Mouse (Mus musculus): ENCODE measurements around the gene Abcc10. TPM values are rescaled to one million over a fixed set of nuclear protein-coding genes. Genes with fewer than 3 reads are reported as not detected.

Gene Abcc10
- total RNA-seq, 2 experiments from 2014 or later: 5.3 to 5.4 TPM

GRCm38 (mm10) chr17:46259675-46260074 lies 68.5 kb downstream of the Abcc10 start:
- DNase-seq (ENCODE audit: low spot score in 2 of 2): no peak

GRCm38 (mm10) chr17:46258279-46259053 lies 69.7 kb downstream of the Abcc10 start:
- DNase-seq (ENCODE audit: low spot score in 2 of 2): no peak

GRCm38 (mm10) chr17:46255147-46255546 lies 73.0 kb downstream of the Abcc10 start:
- DNase-seq (ENCODE audit: low spot score in 2 of 2): no peak

- DNase-seq (ENCODE audit: low spot score in 2 of 2): peak; percentile 42 to 43
Observed at GRCm38 (mm10) chr17:46254106-46254505, 74.0 kb downstream of the Abcc10 start.

- peak; percentile 85 to 91 for DNase-seq (ENCODE audit: low spot score in 2 of 2)
Observed at GRCm38 (mm10) chr17:46253452-46254084, 74.6 kb downstream of the Abcc10 start, which contains the start of gene Lrrc73. Gene Lrrc73 (plus strand): TSS chr17:46253531.

Other genes starting within 250 kb of the Abcc10 start
- gene Mrps18a, start 217.4 kb downstream of the Abcc10 start, total RNA-seq (2021): 10 to 100 TPM; 65.9 to 69.3 TPM
- gene Rsph9, start 184.1 kb downstream of the Abcc10 start, total RNA-seq (2021): 1 to 10 TPM; 1.1 to 1.4 TPM
- 10 to 100 TPM; 15.7 to 17.6 TPM for gene Mad2l1bp, start 174.8 kb downstream of the Abcc10 start, total RNA-seq (2021)
- 10 to 100 TPM; 70.2 to 77.6 TPM for gene Gtpbp2, start 167.3 kb downstream of the Abcc10 start, total RNA-seq (2021)
- gene Polh, start 125.7 kb downstream of the Abcc10 start, total RNA-seq (2021): 10 to 100 TPM; 19.6 to 20.2 TPM
- gene Xpo5, start 125.6 kb downstream of the Abcc10 start, total RNA-seq (2021): 10 to 100 TPM; 23.0 to 26.8 TPM
- 10 to 100 TPM; 35.1 to 35.6 TPM for gene Polr1c, start 80.3 kb downstream of the Abcc10 start, total RNA-seq (2021)
- gene Yipf3, start 80.3 kb downstream of the Abcc10 start, total RNA-seq (2021): 10 to 100 TPM; 76.8 to 81.5 TPM
- 1 to 10 TPM in 1 of 2 experiments, under 1 TPM in 1; 0.73 to 1.1 TPM for gene Lrrc73, start 74.8 kb downstream of the Abcc10 start, total RNA-seq (2021)
- 10 to 100 TPM; 79.8 to 90.9 TPM for gene Tjap1, start 45.3 kb downstream of the Abcc10 start, total RNA-seq (2021)
- gene Dlk2, start 30.9 kb downstream of the Abcc10 start, total RNA-seq (2021): 1 to 10 TPM; 1.2 to 1.5 TPM
- 10 to 100 TPM; 33.9 to 35.0 TPM for gene Zfp318, start 55.4 kb upstream of the Abcc10 start, total RNA-seq (2021)
- 1 to 10 TPM; 3.7 to 4.8 TPM for gene Crip3, start 100.6 kb upstream of the Abcc10 start, total RNA-seq (2021)
- under 1 TPM in 1 of 2 experiments, not detected in 1; 0.21 TPM for gene Slc22a7, start 110.1 kb upstream of the Abcc10 start, total RNA-seq (2021)
- 1 to 10 TPM in 1 of 2 experiments, under 1 TPM in 1; 0.60 to 1.2 TPM for gene Ttbk1, start 159.3 kb upstream of the Abcc10 start, total RNA-seq (2021)
- gene Dnph1, start 168.4 kb upstream of the Abcc10 start, total RNA-seq (2021): 1 to 10 TPM; 3.6 to 5.2 TPM
- 10 to 100 TPM; 13.5 to 15.0 TPM for gene Cul9, start 218.0 kb upstream of the Abcc10 start, total RNA-seq (2021)
- gene Srf, start 227.8 kb upstream of the Abcc10 start, total RNA-seq (2021): 10 to 100 TPM; 81.5 to 84.4 TPM